Mouse (Mus musculus) intestine, embryonic 16.5 days (tissue): Measurements from ENCODE around the gene Wdr46. TPM values are rescaled to one million over a fixed set of nuclear protein-coding genes. Genes with fewer than 3 reads are reported as not detected.
"Not testable (repeated sequence)": the region's sequence is repeated elsewhere in the genome, so short reads cannot be mapped to it uniquely, and the experiment has no call there.

Source experiments
- ATAC-seq: fragments of 200-750 bp; cut with Nextera tagmentation; 2 replicates; pipeline ENCODE4 v1.8.0; 2017; ENCODE audit warnings: moderate TSS enrichment, moderate library complexity
- H3K27ac ChIP-seq: fragments of 300-500 bp; sonication (generic); 2 replicates; pipeline ENCODE4 v1.5.1; 2014; ENCODE audit warnings: mild to moderate bottlenecking, low read length
- H3K27me3 ChIP-seq: fragments of 300-500 bp; sonication (generic); replicated peaks from 2 replicates; pipeline ENCODE4 v1.6.1; 2014; ENCODE audit warnings: low read length, control low read depth, mixed read lengths; ENCODE audit not compliant: control insufficient read depth, insufficient read depth
- H3K36me3 ChIP-seq: fragments of 300-500 bp; sonication (generic); 2 replicates; pipeline ENCODE4 v1.6.1; 2014; ENCODE audit warnings: low read length, control low read depth; ENCODE audit not compliant: control insufficient read depth, insufficient read depth
- H3K4me1 ChIP-seq: fragments of 300-500 bp; sonication (generic); 2 replicates; pipeline ENCODE4 v1.6.1; 2014; ENCODE audit warnings: low read length, control low read depth, mixed read lengths; ENCODE audit not compliant: control insufficient read depth, insufficient read depth
- H3K4me2 ChIP-seq: fragments of 300-500 bp; sonication (generic); 2 replicates; pipeline ENCODE4 v1.6.1; 2014; ENCODE audit warnings: low read depth, low read length, control low read depth
- H3K4me3 ChIP-seq: fragments of 300-500 bp; sonication (generic); 2 replicates; pipeline ENCODE4 v1.5.1; 2014; ENCODE audit warnings: mild to moderate bottlenecking, low read length
- H3K9ac ChIP-seq: fragments of 300-500 bp; sonication (generic); 2 replicates; pipeline ENCODE4 v1.6.1; 2014; ENCODE audit warnings: low read depth, low read length
- H3K9me3 ChIP-seq: fragments of 300-500 bp; sonication (generic); 2 replicates; pipeline ENCODE4 v1.6.1; 2016; ENCODE audit warnings: low read length, control low read depth; ENCODE audit not compliant: control insufficient read depth
- WGBS: fragments of 180-500 bp; shearing (Covaris S2); extraction: QIAGEN DNeasy Blood & Tissue Kit; methylation state at CpG from one replicate; pipeline ENCODE4 v1.1.7; 2014; 5-methylcytosine and 5-hydroxymethylcytosine counted together
- polyA plus RNA-seq: library from polyadenylated mRNA; unstranded; fragments of >200 nt; fragmentation: Nextera tagmentation; extraction: Ambion mirVana; gene quantifications from 2 replicates; pipeline ENCODE4 v1.2.1, GENCODE M21; 2015

The Wdr46 gene
- 24.3 and 26.1 TPM in 2 replicates for polyA plus RNA-seq

DNA sequence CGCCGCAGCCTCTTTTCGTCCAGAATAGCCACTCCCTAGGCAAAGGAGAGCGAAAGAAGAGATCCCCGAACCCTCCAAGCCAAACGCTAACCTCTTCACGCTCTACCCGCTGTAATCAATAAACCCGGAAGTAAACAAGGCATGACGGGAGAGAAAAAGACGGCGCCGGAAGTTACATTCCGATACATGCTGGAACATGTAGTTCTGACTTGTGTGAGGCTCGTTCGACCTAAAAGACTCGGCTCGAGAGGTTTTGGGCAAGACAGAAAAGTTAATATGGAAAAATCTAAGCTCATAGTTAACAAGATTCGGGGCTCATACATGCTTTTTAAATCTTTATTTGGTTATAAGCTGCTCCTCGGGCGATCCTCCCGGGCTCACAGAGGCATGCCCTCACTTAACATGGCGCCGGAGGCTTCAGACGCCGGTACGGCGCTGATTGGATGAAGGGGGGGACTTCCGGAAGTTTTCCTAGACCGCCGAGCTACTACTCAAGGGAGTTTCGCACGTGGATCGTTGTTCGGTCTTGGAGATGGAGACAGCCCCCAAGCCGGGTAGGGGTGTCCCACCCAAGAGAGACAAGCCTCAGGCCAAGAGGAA, at the start of gene Wdr46, which contains the start of gene Pfdn6:
Wdr46 (plus strand) TSS at position 455 of the 600 bp plus-strand sequence.
Pfdn6 (minus strand) TSS at position 138 of the 600 bp plus-strand sequence.
- Histone ChIP-seq H3K9me3 (no peaks in the 10 kb centered on the region), H3K27ac (no peak within 1 kb of the TSS; the same call in 1 of the 2 replicates), H3K4me3 (peak within 1 kb of the TSS; percentile 85), H3K27me3 (no peaks in the 10 kb centered on the region), H3K36me3 (peaks cover 21% of the 10 kb centered on the region), H3K4me2 (peak within 1 kb of the TSS; percentile 92), H3K9ac (peak within 1 kb of the TSS; percentile 87), H3K4me1 (peaks cover 19% of the 10 kb centered on the region)
- WGBS = under 1% methylated on average over 36 of the region's 36 CpGs
- peak; percentile 93 for ATAC-seq

DNA sequence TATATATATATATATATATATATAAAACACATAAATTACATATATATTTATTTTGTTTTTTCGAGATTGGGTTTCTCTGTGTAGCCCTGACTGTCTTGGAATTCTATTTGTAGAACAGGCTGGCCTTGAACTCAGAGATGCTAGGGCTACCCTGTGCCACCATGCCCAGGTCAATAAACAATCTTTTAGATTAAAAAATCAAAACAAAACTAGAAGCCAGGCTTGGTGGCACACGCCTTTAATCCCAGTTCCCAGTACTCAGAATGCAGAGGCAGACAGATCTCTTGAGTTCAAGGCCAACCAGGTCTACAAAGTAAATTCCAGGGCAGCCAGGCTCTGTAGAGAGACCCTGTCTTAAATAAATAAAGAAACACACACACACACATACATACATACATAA, 49.1 kb upstream of the Wdr46 start:
- Histone ChIP-seq H3K36me3 (no peaks in the 10 kb centered on the region), H3K4me3 (no peak overlapping the region), H3K4me2 (no peak overlapping the region), H3K4me1 (peaks cover 10% of the 10 kb centered on the region), H3K9me3 (no peaks in the 10 kb centered on the region), H3K27me3 (no peaks in the 10 kb centered on the region), H3K27ac (no peak overlapping the region), H3K9ac (no peak overlapping the region)
- ATAC-seq = no peak
- WGBS = 65% methylated on average over 2 of the region's 2 CpGs

DNA sequence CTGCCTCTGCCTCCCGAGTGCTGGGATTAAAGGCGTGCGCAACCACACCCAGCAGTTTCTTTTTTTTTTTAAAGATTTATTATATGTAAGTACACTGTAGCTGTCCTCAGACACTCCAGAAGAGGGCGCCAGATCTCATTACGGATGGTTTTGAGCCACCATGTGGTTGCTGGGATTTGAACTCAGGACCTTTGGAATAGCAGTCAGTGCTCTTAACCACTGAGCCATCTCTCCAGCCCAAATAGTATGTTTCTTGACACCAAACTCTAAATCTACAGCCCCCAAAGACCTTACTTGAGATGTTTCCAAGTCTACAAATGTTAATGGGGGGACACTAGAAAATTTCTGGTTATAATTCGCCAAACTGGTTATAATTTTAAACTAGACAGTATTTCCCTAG, 48.6 kb upstream of the Wdr46 start:
- not testable (repeated sequence) for ATAC-seq, H3K9ac ChIP-seq
- 69% methylated on average over 6 of the region's 6 CpGs for WGBS

DNA sequence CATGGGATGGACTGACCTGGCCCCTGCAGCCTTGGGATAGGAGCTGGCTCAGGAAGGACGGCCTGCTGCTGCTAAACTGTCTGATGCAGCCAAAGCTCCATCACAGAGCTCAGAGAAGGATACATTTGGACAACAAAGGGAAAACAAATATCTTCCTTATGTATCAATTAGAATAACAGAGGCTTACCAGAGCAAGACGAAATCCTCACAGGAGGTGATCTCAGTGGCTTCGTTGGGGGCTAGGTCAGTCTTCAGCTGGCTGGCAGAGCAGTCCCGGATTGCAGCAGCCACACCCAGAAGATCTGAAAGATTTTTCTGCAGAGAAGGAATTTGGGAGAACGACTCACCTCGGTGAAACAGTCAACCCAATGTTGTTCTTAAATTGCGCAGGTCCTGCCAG, 48.0 kb upstream of the Wdr46 start:
- Histone ChIP-seq H3K4me3 (no peak overlapping the region), H3K4me2 (no peak overlapping the region), H3K27me3 (no peaks in the 10 kb centered on the region), H3K4me1 (peaks cover 10% of the 10 kb centered on the region), H3K9ac (no peak overlapping the region), H3K36me3 (no peaks in the 10 kb centered on the region), H3K9me3 (no peaks in the 10 kb centered on the region), H3K27ac (no peak overlapping the region)
- no peak for ATAC-seq
- WGBS = 21% methylated on average over 7 of the region's 7 CpGs

More for the DNA sequence above, 48.6 kb upstream of the Wdr46 start:
- not testable (repeated sequence) for H3K36me3 ChIP-seq, H3K4me2 ChIP-seq, H3K9me3 ChIP-seq, H3K4me3 ChIP-seq, H3K27ac ChIP-seq, H3K27me3 ChIP-seq, H3K4me1 ChIP-seq

DNA sequence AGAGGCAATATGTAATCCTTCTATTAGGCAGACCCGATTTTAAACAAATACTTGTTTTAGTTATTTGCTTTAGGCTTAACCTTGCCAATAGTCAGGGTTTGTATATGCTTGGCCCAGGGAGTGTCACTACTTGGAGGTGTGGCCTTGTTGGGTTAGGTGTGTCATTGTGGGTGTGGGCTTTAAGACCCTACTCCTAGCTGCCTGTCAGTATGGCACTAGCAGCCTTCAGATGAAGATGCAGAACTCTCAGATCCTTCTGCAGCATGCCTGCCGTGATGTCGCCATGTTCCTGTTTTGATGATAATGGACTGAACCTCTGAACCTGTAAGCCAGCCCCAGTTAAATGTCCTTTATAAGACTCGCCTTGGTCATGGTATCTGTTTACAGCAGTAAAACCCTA, 47.4 kb upstream of the Wdr46 start:
- H3K4me2 ChIP-seq, H3K9me3 ChIP-seq, H3K4me1 ChIP-seq, H3K27me3 ChIP-seq, ATAC-seq, H3K4me3 ChIP-seq, H3K9ac ChIP-seq, H3K27ac ChIP-seq, H3K36me3 ChIP-seq: not testable (repeated sequence)
- 62% methylated on average over 4 of the region's 4 CpGs for WGBS

DNA sequence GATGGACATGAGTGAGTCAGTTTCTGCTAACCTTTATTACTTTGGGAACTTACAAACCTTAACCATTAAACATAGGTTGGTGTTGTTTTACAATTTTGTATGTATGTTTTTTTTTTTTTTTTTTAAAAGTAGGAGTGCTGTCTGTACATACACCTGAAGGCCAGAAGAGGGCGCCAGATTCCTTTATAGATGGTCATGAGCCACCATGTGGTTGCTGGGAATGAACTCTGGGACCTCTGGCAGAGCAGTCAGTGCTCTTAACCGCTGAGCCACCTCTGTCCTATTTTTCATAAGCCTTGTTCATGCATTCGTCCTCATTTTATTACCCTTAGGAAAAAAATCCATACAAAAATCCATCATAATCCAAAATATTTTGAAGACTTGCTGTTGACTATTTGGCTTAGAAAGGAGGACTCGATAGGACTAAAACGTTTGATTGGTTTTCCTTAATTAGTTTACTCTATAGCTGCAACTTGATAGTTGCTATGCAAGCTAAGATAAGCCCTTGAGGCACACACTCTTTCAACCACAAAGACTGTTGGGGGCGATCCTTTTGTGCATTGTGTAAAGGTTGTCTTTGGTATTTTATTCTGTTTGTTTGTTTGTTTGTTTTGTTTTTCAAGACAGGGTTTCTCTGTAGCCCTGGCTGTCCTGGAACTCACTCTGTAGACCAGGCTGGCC, 43.2 kb upstream of the Wdr46 start:
- Histone ChIP-seq H3K4me2 (no peak overlapping the region), H3K36me3 (no peaks in the 10 kb centered on the region), H3K27ac (no peak overlapping the region), H3K4me3 (no peak overlapping the region), H3K9ac (no peak overlapping the region), H3K9me3 (no peaks in the 10 kb centered on the region), H3K27me3 (no peaks in the 10 kb centered on the region), H3K4me1 (no peaks in the 10 kb centered on the region)
- WGBS = 41% methylated on average over 6 of the region's 6 CpGs
- ATAC-seq = no peak

DNA sequence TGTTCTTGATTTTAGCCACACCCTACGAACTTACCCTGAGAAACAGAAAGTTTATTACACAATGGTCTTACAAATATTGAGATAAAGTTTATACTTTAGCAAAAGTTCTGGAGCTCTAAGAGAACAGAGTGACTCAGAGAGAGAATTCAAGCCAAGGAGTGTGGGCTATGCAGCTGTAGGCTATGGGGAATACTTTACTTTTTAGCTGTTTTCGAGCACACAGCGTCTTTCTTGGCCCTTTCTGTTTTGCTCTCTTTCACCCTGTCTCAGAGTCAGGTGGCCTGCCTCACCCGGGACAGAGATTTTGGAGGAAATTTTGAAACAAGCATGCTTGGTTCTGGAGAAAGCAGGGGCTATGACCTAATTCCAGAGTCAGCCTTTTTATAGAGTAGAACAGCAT, 42.3 kb upstream of the Wdr46 start:
- ATAC-seq, H3K4me1 ChIP-seq, H3K9me3 ChIP-seq, H3K27me3 ChIP-seq, H3K36me3 ChIP-seq, H3K4me2 ChIP-seq, H3K4me3 ChIP-seq, H3K27ac ChIP-seq, H3K9ac ChIP-seq: not testable (repeated sequence)
- WGBS = 83% methylated on average over 4 of the region's 4 CpGs

DNA sequence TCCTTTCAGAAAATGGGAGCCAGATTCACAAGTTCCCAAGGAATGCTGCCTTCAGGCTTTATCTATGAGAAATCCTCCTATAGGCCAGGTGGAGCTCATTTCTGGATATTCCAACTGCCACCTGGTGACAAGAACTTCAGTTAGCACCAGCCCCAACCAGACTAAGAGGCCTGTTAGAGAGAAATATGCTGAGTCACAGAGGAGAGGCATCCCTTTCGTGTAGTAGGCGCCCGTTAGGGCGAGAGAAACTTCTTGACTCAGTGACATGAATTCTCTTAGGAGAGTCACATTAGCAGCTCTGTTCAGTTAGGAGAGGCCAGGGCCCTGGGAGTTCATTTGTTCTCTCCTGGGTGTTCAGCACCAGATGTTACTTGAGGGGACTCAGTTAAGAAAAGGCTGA, 40.8 kb upstream of the Wdr46 start:
- H3K9me3 ChIP-seq = no peaks in the 10 kb centered on the region
- no peaks in the 10 kb centered on the region for H3K36me3 ChIP-seq
- 82% methylated on average over 4 of the region's 4 CpGs for WGBS
- H3K27ac ChIP-seq = no peak overlapping the region
- H3K4me2 ChIP-seq = no peak overlapping the region
- ATAC-seq = no peak
- H3K4me3 ChIP-seq = no peak overlapping the region
- H3K9ac ChIP-seq = no peak overlapping the region
- no peaks in the 10 kb centered on the region for H3K4me1 ChIP-seq
- no peaks in the 10 kb centered on the region for H3K27me3 ChIP-seq

DNA sequence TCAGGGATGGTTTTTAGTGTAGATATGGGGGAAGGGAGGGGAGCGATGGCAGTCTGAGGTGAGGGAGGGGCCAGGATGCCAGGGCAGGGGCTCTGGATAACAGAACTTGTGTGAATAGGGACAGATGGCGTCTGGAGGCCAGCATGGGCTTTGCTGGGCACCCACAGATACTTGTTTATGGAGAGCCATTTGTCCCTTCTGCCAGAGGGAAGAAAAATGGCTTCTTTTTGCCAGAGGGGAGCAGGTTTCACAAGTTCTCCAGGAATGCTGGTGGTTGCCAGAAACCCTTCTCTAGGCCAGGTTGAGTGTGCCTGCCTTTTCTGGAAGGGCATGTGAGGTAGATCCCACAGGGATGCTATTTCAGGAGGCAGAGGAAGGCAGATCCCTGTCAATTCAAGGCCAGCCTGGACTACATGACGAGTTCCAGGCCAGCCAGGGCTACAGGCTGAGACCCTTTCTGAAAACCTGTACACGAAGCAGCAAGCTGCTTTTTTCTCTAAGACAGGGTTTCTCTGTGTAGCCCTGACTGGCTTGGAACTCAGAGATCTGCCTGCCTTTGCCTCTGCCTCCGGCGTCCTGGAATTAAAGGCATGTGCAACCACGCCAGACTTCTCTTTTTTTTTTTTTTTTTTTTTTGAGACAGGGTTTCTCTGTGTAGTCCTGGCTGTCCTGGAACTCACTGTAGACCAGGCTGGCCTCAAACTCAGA, 40.0 kb upstream of the Wdr46 start:
- 66% methylated on average over 7 of the region's 7 CpGs for WGBS
- Histone ChIP-seq H3K36me3 (no peaks in the 10 kb centered on the region), H3K27ac (no peak overlapping the region), H3K27me3 (no peaks in the 10 kb centered on the region), H3K4me2 (no peak overlapping the region), H3K4me3 (no peak overlapping the region), H3K9ac (no peak overlapping the region), H3K4me1 (no peaks in the 10 kb centered on the region), H3K9me3 (no peaks in the 10 kb centered on the region)
- no peak for ATAC-seq
